Mouse (Mus musculus) left cerebral cortex, adult 8-10 months (tissue): ENCODE measurements at regions not wholly inside any gene's neighbourhood (a gene's known extent, or its start where the extent isn't known, plus 50 kb on each side); places are given as distances from the start of the nearest gene placed in this dataset.

ENCODE experiments used
- DNase-seq, 2 experiments: peaks; one replicate each; pipeline ENCODE4 v3.0.0; 2022; ENCODE audit warnings: low spot score in 2 of 2

- DNase-seq = no peak
These were observed 558.0 kb downstream of the Ebf1 start for GRCm38 (mm10) chr11:45174811-45175798.

GRCm38 (mm10) chr11:45176971-45177370 is 559.9 kb downstream of the Ebf1 start:
- no peak for DNase-seq

DNA sequence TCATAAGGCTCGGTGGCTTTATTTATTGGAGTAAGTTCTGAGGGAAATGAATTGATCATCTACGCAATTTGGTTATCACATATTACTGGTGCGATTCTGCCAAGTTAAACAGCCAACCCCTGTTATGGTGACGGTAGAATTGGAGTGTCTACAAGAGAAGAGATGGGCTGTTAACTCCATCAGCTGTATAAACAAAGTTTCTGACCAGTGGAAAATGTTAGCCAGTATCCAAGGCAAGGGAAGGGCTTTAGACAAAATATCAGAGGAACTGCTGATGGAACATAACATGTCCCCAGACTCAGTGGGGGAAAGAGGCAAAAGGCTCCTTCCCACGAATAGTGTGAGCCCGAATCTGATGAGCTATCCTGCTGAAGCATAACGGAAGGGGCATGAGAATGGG is 560.9 kb downstream of the Ebf1 start:
- no peak for DNase-seq

DNA sequence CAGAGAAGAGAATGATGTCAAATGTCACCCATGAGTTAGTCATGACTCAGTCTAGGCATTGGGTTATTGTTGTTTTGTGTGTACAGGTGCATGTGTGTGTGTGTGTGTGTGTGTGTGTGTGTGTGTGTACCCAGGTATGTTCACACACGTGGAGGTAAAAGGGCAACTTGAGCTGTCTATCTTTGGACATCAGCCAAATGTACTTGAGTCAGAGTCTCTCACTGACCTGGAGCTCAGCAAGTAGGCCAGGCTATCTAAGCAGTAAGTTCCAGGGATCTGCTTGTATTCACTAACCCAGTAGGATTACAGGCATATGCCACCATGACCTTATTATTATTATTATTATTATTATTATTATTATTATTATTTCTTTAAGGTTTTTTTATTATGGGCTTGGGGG is 561.9 kb downstream of the Ebf1 start:
- no peak for DNase-seq

GRCm38 (mm10) chr11:45190601-45191370 is 573.7 kb downstream of the Ebf1 start:
- no peak for DNase-seq

GRCm38 (mm10) chr11:45191392-45192189 is 574.5 kb downstream of the Ebf1 start:
- no peak for DNase-seq

GRCm38 (mm10) chr11:45193319-45193718 is 576.2 kb downstream of the Ebf1 start:
- DNase-seq = no peak

DNA sequence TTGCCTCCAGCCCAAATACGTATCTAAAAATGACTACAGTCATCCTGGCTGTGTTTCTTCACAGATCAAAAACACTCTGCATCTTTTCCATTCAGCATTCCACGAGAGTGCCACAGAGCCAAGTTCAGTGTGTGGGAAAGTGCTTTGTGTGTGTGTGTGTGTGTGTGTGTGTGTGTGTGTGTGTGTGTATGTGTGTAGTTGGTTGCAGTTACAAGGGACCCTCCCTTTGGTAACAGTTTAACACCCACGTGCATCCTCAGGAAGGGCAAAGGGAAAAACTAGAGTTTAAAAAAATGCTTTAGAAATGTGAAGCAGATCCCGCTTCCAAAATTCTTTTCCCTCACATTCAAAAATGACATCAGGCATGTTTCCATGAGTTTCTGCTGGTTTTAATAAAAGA is 582.4 kb downstream of the Ebf1 start:
- no peak for DNase-seq

GRCm38 (mm10) chr11:45200714-45201405 is 583.7 kb downstream of the Ebf1 start:
- no peak for DNase-seq

DNA sequence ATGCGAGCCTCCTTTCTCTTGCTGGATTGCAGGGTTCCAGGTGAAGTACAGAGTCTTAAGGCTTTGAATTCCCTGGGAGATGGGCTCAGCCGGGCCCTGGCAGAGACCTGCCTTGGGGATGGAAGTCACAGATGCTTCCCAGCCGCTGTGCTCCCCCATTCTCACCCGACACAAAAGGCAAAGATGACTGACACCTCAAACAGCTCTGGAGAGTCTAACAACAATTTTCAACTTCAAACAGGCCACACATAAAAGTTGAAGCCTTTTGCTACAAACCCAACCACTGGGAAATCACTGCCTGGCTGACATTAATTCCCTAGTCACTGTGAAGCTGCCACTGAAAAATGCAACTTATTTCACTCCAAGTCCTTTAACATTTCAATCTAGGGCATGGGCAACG is 586.3 kb downstream of the Ebf1 start:
- no peak for DNase-seq

DNA sequence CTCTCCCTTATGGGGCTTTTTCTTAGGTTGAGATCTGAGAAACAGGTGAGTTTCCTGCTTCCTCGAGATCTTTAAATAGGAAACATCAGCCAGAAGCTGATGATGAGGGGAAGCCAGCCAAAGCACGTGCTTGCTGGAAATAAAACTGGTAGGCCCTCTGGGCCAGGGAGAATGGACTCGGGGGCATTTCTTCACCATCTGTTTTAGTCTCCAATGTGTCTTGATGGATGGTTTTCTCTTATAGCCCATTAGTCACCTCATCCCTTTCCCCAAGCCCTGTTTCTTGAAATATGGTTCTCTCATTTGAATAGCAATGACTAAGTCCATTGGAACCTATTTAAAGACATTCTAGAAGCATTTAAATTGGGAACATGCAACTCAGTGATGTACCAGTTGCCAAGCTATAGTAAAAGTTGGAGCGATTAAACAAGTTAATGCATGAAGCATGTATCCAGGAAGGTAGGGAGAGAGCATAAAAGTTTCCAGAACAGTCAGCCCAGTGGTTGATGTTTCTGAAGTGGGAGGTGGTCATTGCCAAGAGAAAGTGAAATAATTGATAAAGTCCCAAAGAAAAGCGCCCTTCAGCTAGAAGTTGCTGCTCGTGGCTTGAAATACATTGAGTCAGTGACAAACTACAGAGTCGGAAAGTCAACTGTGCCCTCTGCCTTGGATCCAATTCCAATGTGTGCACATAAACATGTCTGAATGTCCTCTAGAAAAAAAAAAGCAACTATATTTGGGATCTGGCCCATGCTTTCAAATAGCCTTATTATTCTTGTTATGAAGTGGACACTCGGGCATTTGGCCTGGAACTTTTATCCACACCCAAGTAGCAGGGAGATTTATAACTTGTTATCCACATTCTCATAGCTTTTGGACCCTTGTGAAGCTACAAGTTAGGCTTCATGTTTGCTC is 589.8 kb downstream of the Ebf1 start:
- no peak for DNase-seq

DNA sequence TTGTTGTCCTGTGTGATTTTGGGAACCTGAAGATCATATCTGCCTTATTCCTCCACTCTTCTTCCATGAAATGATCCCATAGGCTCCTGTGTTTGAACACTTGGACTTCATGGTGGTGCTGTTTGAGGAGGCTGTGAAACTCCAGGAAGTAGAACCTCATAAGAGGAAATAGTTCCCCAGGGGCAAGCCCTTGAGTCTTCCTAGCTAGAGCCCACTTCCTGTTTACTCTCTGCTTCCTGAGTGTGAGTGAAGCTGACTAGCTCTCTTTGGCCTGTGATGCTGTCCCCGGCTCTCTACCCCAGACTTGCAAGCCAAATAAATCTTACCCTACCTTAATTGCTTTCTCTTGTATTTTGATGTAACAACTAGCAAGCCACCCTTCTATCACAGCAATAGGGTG is 597.0 kb downstream of the Ebf1 start:
- DNase-seq = no peak

DNA sequence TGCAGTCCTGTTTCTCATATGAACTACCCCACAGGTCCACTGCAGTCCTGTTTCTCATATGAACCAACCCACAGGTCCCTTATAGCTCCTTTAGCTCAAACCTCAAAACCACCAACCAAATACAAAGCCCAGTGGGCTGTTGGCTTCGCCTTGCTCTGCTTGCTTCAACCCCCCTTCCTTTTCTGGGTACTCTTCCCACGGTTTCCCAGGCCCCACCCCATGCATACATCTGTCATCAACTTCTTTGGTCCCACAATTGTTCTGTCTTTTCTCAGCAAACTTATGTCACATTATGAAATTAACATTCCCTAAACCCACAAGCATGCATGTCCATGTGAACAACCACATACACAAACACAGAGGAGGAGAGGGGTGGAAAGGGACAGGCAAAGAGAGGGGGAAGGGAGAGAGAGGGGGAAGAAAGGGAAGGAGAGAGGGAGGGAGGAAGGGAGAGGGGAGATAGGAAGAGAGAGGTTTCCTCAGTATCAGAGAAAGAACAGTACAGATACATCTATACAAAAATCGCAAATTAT is 599.9 kb downstream of the Ebf1 start:
- no peak for DNase-seq

GRCm38 (mm10) chr11:45219239-45219638 is 602.1 kb downstream of the Ebf1 start:
- no peak for DNase-seq

DNA sequence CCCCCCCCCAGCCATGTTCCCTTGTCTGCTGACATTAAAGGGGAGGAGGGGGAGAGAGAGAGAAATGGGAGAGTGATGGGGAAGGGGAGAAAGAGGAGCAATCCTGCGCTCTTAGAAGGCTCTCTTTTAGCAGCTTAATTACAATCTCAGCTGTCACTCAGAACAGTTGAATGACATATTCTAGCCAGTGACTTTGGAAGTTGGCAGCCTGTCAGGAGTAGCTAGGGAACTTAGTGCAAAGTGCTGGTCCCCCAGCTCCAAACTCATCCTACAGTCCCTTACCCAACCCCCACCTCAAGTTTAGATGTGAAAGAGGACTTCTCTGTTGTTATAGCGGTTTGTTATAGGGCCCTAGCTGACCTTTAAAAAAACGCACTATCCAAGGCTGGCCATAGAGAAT is 604.9 kb downstream of the Ebf1 start:
- DNase-seq = no peak

GRCm38 (mm10) chr11:45235476-45236412 is 616.1 kb upstream of the Clint1 start:
- no peak for DNase-seq

GRCm38 (mm10) chr11:45237056-45237455 is 614.8 kb upstream of the Clint1 start:
- DNase-seq = no peak

GRCm38 (mm10) chr11:45239044-45239443 is 612.8 kb upstream of the Clint1 start:
- DNase-seq = no peak

- no peak for DNase-seq
These were observed 611.4 kb upstream of the Clint1 start for GRCm38 (mm10) chr11:45240419-45240818.
